Mouse (Mus musculus) gastrocnemius, adult 2 months (tissue): ENCODE data around the gene Foxk2. TPM values are rescaled to one million over a fixed set of nuclear protein-coding genes. Genes with fewer than 3 reads are reported as not detected.
"Not testable (repeated sequence)": the region's sequence is repeated elsewhere in the genome, so short reads cannot be mapped to it uniquely, and the experiment has no call there.

Source experiments
- DNase-seq: peaks from one replicate; pipeline ENCODE4 v3.0.0; 2022
- H3K27ac ChIP-seq: fragments of 200-600 bp; 2 replicates; pipeline ENCODE4 v1.8.1; 2022; ENCODE audit warnings: mild to moderate bottlenecking
- H3K4me3 ChIP-seq: fragments of 200-600 bp; 2 replicates; pipeline ENCODE4 v1.8.1; 2022; ENCODE audit warnings: mild to moderate bottlenecking, moderate library complexity
- CTCF ChIP-seq: fragments of 200-600 bp; IDR thresholded peaks from 2 replicates; pipeline ENCODE4 v1.8.1; 2022; ENCODE audit warnings: antibody characterized with exemption, mild to moderate bottlenecking, moderate library complexity
- intact Hi-C: fragments of 180-260 bp; cut with DNase I; formaldehyde crosslinking; loops from one replicate; pipeline ENCODE4 v1.15.1; 2025
- total RNA-seq, 2 experiments: library from RNA; stranded (reverse); gene quantifications; 2 replicates each; pipeline ENCODE4 v1.2.3; 2021

Gene Foxk2
- total RNA-seq, 2 experiments from 2014 or later, result 30.1 to 32.9 TPM

DNA sequence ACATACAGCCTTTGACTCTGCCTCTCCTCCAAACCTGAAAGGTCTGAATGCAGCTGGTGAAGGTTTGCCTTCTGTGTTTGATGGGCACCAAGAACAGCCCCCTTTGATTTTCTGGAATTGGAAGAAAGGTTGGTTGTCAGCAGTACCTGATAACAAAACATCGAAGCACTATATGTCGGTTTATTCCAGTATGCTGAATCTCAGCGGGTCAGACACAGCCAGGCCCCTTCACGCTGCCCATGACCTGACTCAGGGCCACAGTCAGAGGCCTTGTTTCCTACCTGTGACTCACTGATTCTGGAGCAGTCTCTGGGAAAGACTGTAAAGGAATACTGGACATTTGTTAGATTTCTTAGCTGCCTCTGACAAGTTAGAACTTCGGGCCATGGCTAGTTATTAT lies 35.0 kb downstream of the Foxk2 start:
- H3K4me3 ChIP-seq, result no peak overlapping the region
- TF ChIP-seq CTCF, result no peak
- H3K27ac ChIP-seq, result no peak overlapping the region
- no peak for DNase-seq
- intact Hi-C loops, result loop anchor here (5.0 kb wide), 1 partner anchor 38 kb away; no protein-coding TSS in a partner anchor

DNA sequence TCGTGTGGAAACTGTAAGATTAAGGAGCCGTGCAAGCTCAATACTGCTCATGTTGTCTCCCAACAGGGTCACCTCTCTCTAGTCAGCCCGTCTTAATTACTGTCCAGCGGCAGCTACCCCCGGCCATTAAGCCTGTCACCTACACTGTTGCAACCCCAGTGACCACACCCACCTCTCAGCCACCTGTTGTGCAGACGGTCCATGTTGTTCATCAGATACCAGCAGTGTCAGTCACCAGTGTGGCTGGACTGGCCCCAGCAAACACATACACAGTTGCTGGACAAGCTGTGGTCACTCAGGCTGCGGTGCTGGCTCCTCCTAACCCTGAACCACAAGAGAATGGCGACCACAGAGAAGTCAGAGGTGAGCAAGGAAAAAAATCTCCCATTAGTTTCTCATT lies 38.7 kb downstream of the Foxk2 start:
- no peak for TF ChIP-seq CTCF
- no peak for DNase-seq
- intact Hi-C loops, result no loop called here
- no peak overlapping the region for H3K4me3 ChIP-seq
- no peak overlapping the region for H3K27ac ChIP-seq

DNA sequence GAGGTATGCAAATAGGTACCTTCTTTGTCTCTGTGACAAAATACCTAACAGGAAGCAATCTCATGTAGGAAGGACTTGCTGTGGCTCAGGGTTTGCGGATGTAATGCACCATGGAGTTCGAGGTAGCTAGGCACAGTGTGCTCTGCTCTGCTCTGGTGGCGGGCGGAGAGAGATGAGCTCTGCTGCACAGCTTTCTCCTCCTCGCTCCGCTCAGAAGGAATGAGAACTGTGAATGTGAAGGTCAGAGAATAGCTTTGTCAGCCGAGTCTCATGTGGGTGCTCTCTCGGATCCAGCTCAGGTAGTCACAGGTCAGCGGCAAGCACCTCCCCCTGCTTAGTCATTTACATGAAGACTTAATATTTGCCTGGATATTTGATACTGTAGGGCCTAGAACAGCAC lies 40.5 kb downstream of the Foxk2 start:
- Histone ChIP-seq H3K27ac (no peak overlapping the region), H3K4me3 (no peak overlapping the region)
- no peak for DNase-seq
- no peak for TF ChIP-seq CTCF
- intact Hi-C loops, result no loop called here

DNA sequence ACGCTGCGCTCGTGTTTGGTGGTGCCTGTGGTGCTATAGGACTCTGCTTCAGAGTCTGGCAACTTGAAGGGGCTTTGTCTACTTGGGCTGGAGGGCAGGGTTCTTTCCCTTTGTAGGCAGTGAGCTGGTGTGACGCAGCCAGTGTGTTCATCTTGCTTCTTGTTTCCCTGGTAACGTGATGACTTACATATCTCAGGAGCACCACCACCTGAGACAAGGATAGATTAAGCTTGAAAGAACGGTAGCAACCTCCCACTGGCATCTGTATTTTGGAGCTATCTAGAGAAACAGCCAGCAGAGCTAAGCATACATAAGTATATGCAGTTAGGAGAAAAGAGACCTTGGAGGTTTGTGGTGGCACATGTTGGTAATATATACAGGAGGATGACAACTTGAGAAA lies 45.6 kb downstream of the Foxk2 start:
- TF ChIP-seq CTCF, result no peak
- DNase-seq, result no peak
- Histone ChIP-seq H3K4me3 (no peak overlapping the region), H3K27ac (no peak overlapping the region)
- intact Hi-C loops, result no loop called here

DNA sequence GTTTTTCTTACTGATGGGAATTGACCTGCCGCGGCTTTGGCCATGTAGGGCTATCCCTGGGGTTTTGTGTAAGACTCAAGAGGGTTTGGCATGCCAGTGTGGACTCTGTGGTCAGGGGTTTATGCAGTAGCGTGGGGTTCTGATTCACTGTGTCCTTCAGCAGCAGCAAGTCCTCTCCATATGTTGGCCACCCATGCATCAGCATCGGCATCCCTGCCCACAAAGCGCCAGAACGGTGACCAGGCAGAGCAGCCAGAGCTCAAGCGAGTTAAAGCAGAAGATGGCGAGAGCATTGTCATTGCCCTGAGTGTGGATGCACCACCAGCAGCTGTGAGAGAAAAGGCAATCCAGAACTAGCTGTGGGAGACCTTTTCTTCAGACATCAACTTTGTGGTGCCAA lies 46.8 kb downstream of the Foxk2 start:
- TF ChIP-seq CTCF, result no peak
- H3K4me3 ChIP-seq, result no peak overlapping the region
- no peak for DNase-seq
- no peak overlapping the region for H3K27ac ChIP-seq
- intact Hi-C loops, result no loop called here

DNA sequence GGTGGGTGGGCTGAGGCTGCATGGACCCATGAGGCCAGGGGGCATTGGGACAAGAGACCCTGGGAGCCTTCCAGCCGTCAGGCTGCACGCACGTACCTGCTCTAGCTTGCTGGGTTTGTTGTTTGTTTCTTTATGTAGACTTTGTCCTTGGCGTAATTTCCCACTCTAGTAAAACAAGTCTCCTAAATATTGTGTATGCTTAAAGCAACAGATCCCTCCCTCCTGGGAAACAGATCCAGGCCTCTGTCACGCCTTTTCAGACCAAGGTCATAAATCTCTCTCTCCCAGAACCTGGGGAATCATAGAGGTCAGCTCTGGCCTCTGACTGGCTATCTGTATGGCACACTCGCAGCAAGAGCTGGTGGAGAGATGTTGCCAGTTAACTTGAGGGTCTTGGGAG lies 47.9 kb downstream of the Foxk2 start:
- intact Hi-C loops, DNase-seq, H3K4me3 ChIP-seq, H3K27ac ChIP-seq: not testable (repeated sequence)

DNA sequence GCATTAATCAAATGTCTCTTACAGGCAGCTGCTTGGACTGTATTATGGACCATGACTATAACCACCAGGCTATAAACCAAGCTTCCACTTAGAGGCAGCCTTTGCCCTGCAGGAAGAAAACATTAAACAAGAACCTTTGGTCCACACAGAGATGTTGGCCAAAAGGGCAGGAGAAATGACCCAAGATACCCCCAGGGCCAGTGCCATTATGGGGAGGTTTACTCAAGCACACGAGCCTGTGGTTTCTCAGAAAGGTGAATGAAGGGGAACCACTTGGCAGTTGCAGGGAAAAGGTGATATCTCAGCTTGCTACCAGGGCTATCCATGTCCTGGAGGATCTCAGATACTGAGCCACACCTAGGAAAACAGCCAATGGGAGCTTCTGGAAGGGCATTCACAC lies 66.2 kb downstream of the Foxk2 start:
- Histone ChIP-seq H3K27ac (peak overlapping the region; percentile 64), H3K4me3 (no peak overlapping the region)
- TF ChIP-seq CTCF, result no peak
- DNase-seq, result peak; percentile 26
- intact Hi-C loops, result no loop called here

DNA sequence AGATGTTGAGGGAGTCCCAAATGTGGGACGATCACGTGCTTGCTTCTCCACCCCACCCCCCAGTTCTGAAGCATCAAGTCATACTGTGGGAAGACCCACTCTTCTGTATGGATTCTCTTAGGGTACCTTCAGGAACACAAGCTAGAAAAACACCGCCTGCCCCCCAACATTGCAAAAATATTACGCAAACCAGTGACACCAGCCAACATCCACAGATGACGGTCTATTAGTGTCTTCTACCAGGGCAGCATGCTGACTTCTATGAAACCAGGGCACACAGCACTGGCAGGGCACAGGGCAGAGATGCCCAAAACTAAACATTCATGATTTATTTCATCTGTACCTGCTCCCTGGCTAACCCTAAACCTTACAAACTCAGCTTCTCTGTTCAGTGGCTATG lies 66.9 kb downstream of the Foxk2 start:
- intact Hi-C loops, result no loop called here
- TF ChIP-seq CTCF, result no peak
- Histone ChIP-seq H3K4me3 (no peak overlapping the region), H3K27ac (peak overlapping the region; percentile 64)
- DNase-seq, result no peak

DNA sequence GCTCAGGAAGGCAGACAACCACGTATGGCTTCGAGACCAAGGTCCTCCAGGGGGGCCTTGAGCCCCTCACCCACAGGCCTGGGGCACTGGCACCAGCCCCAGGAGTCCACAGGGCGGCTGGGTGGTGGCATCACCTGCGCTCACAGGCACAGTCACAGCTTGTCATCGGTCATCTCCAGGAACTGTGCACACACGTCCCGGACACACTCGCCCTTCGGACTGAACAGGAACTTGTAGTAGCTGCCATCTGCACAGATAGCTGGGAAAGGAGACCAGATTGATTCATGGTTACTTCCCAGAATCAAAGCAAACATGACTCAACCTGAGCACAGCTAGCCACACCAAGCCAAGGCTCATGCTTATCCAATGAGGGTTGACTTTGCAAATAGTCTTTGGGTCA lies 68.4 kb downstream of the Foxk2 start:
- H3K4me3 ChIP-seq, result no peak overlapping the region
- intact Hi-C loops, result no loop called here
- no peak for DNase-seq
- TF ChIP-seq CTCF, result no peak
- no peak overlapping the region for H3K27ac ChIP-seq

DNA sequence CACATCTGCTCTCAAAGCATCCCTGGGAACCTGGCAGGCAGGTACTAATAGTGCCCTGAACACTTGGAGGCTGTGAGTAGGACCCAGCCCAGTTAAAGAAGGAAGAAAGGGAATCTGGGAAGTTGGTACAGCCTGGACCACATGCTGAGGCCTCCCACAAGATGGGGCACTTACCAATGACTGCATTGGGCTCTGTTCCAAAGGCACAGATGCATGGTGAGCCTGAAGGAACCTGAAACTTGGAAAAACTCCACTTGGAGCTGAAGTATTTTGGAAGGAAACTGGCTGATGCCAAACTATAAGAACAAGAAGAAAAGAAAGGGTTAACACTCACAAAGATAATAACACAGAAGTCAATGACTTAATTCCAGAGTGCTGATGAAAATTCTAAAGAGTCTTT lies 68.8 kb downstream of the Foxk2 start:
- intact Hi-C loops, result no loop called here
- no peak overlapping the region for H3K27ac ChIP-seq
- H3K4me3 ChIP-seq, result no peak overlapping the region
- TF ChIP-seq CTCF, result no peak
- no peak for DNase-seq

DNA sequence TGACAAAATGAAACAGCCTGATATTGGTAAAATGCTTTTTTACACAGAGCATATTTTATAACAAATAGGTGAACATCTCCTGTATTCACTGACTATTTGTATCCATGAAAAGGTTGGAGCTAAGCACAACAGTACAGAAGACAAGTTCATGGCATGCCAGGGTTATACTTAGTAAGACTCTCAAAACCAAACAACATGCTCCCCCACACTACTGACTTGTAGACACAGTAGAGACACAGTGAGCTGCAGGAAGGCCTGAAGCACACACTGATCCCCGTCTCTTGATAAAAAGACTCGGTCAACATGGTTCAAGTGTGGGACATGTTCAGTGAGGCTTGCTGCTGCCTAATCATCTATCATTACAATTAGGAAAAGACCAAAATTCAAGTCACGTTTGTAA lies 71.9 kb downstream of the Foxk2 start:
- Histone ChIP-seq H3K4me3 (no peak overlapping the region), H3K27ac (no peak overlapping the region)
- intact Hi-C loops, result loop anchor here (5.0 kb wide), 1 partner anchor 39 kb away; no protein-coding TSS in a partner anchor
- no peak for DNase-seq
- no peak for TF ChIP-seq CTCF

DNA sequence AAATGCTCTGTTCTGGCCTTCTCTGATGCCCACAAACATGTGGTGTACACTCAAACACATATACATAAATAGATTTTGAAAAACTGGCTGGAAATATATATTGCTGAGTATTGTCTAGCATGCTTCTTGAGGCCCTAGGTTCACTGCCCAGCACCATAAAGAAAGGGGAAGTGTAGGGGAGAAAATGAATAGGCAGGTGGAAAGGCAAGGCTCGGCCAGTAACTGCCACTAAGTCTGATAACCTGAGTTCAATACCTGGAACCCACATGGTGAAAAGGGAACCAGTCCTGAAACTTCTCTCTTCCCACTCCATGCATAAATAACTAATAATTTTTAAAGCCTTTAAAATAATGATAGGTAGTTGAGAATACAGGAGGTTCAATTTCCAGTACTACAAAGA lies 79.9 kb downstream of the Foxk2 start:
- DNase-seq, result no peak
- TF ChIP-seq CTCF, result no peak
- intact Hi-C loops, result no loop called here
- Histone ChIP-seq H3K4me3 (no peak overlapping the region), H3K27ac (no peak overlapping the region)

DNA sequence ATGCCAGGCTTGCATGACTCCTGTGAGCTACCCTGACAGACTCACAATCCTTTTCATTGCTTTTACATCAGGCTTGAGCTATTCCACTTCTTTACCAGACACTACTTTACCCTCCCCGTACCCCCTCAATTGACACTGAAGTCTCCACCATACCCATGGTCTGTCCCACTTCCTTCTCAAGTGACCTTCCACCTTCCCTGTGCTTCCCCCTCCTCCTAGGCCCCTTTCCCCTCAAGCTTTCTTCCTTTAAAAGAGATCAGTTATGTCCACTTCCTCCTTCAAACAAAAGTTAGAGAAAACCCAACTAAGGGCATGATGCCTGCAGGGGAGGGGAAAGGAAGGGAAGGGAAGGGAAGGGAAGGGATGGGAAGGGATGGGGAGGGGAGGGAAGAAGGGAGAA lies 80.5 kb downstream of the Foxk2 start:
- DNase-seq, result no peak
- TF ChIP-seq CTCF, result no peak
- intact Hi-C loops, result no loop called here
- Histone ChIP-seq H3K4me3 (no peak overlapping the region), H3K27ac (no peak overlapping the region)

DNA sequence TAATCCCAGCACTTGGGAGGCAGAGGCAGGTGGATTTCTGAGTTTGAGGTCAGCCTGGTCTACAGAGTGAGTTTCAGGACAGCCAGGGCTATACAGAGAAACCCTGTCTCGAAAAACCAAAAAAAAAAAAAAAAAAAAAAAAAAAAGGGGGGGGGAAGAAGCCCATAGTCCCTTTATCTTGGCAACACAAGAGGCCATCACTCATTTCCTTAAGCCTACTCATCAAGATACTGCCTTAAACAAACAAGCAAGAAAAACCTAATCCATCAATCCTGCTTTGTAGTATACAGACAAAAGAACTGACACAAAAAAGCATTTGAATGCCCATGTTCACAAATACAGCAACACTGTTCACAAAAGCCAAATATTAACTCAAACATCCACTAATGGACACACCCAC lies 82.6 kb downstream of the Foxk2 start:
- intact Hi-C loops, DNase-seq, H3K4me3 ChIP-seq: not testable (repeated sequence)
- H3K27ac ChIP-seq, result peak overlapping the region; percentile 80; the same call in 1 of the 2 replicates

DNA sequence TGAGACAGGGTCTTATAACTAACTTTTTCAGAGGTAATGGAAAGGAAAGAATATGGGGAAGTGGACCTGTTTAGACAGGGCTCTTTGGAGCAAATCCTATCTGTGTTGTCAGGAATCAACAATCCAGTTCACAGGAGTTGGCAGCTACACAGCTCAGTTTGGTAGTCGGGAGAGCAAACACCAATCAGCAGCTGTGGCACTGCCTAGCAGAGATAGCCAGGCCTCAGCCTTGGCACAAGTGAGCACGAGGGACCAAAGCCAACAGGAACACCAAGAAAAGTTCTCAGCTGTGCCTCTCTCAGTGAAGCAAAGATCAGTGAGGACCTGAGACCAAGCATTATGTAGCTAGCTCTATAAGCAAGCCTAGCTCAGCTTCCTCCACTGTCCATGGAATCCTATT lies 87.2 kb downstream of the Foxk2 start:
- peak; percentile 76 for DNase-seq
- intact Hi-C loops, result no loop called here
- TF ChIP-seq CTCF, result no peak
- Histone ChIP-seq H3K27ac (peak overlapping the region; percentile 82), H3K4me3 (peak overlapping the region; percentile 9; the same call in 1 of the 2 replicates)
